Mouse (Mus musculus): ENCODE results near the gene Myl9. TPM values are rescaled to one million over a fixed set of nuclear protein-coding genes. Genes with fewer than 3 reads are reported as not detected.
"Not testable (repeated sequence)": the region's sequence is repeated elsewhere in the genome, so short reads cannot be mapped to it uniquely, and the experiment has no call there.

The Myl9 gene
- polyA plus RNA-seq, 1 experiment, result 100 TPM

- no peaks in the 10 kb centered on the region for H3K4me1 ChIP-seq (ENCODE audit: control insufficient read depth, insufficient read depth, insufficient read length)
- TF ChIP-seq POLR2A (IDR thresholded peaks at IDR 0.05; ENCODE audit: low read depth, low read length), result no peak
- TF ChIP-seq CTCF (IDR thresholded peaks at IDR 0.05; ENCODE audit: extremely low read depth, insufficient read depth, insufficient read length, insufficient replicate concordance), result no peak
- WGBS, result 78% methylated on average over 1 of the region's 1 CpGs
These were observed 13.6 kb downstream of the Myl9 start for GRCm38 (mm10) chr2:156788836-156789235.

GRCm38 (mm10) chr2:156798516-156798915, 23.3 kb downstream of the Myl9 start:
- H3K4me3 ChIP-seq (ENCODE audit: extremely low read depth, insufficient read depth, insufficient read length), result no peak overlapping the region
- TF ChIP-seq CTCF (IDR thresholded peaks at IDR 0.05; ENCODE audit: extremely low read depth, insufficient read depth, insufficient read length, insufficient replicate concordance) (no peak), POLR2A (IDR thresholded peaks at IDR 0.05; ENCODE audit: low read depth, low read length) (no peak)
- H3K27me3 ChIP-seq (ENCODE audit: control insufficient read depth, insufficient read depth, low read length), result no peaks in the 10 kb centered on the region
- H3K36me3 ChIP-seq (ENCODE audit: control insufficient read depth, insufficient read depth, low read length), result no peaks in the 10 kb centered on the region
- DNase-seq (ENCODE audit: low read depth in 1 of 2, low spot score in 2 of 2), result no peak
- no peak overlapping the region for H3K27ac ChIP-seq (ENCODE audit: insufficient read depth, low read length)
- no peaks in the 10 kb centered on the region for H3K4me1 ChIP-seq (ENCODE audit: control insufficient read depth, insufficient read depth, insufficient read length)
- WGBS, result 88% methylated on average over 1 of the region's 1 CpGs

More at GRCm38 (mm10) chr2:156788836-156789235, 13.6 kb downstream of the Myl9 start:
- no peak overlapping the region for H3K4me3 ChIP-seq (ENCODE audit: extremely low read depth, insufficient read depth, insufficient read length)
- no peaks in the 10 kb centered on the region for H3K27me3 ChIP-seq (ENCODE audit: control insufficient read depth, insufficient read depth, low read length)
- no peak for DNase-seq (ENCODE audit: low read depth in 1 of 2, low spot score in 2 of 2)
- H3K36me3 ChIP-seq (ENCODE audit: control insufficient read depth, insufficient read depth, low read length), result no peaks in the 10 kb centered on the region
- H3K27ac ChIP-seq (ENCODE audit: insufficient read depth, low read length), result no peak overlapping the region

- H3K4me3 ChIP-seq (ENCODE audit: extremely low read depth, insufficient read depth, insufficient read length), result no peak overlapping the region
- H3K36me3 ChIP-seq (ENCODE audit: control insufficient read depth, insufficient read depth, low read length), result no peaks in the 10 kb centered on the region
- 84% methylated on average over 4 of the region's 4 CpGs for WGBS
- no peaks in the 10 kb centered on the region for H3K27me3 ChIP-seq (ENCODE audit: control insufficient read depth, insufficient read depth, low read length)
- no peaks in the 10 kb centered on the region for H3K4me1 ChIP-seq (ENCODE audit: control insufficient read depth, insufficient read depth, insufficient read length)
- no peak for DNase-seq (ENCODE audit: low read depth in 1 of 2, low spot score in 2 of 2)
- no peak for TF ChIP-seq CTCF (IDR thresholded peaks at IDR 0.05; ENCODE audit: extremely low read depth, insufficient read depth, insufficient read length, insufficient replicate concordance)
- no peak for TF ChIP-seq POLR2A (IDR thresholded peaks at IDR 0.05; ENCODE audit: low read depth, low read length)
- H3K27ac ChIP-seq (ENCODE audit: insufficient read depth, low read length), result no peak overlapping the region
These were observed 25.8 kb downstream of the Myl9 start for GRCm38 (mm10) chr2:156801045-156801444.

- not testable (repeated sequence) for H3K4me1 ChIP-seq (ENCODE audit: control insufficient read depth, insufficient read depth, insufficient read length); H3K36me3 ChIP-seq (ENCODE audit: control insufficient read depth, insufficient read depth, low read length); DNase-seq (ENCODE audit: low read depth in 1 of 2, low spot score in 2 of 2); H3K27ac ChIP-seq (ENCODE audit: insufficient read depth, low read length); H3K27me3 ChIP-seq (ENCODE audit: control insufficient read depth, insufficient read depth, low read length); H3K4me3 ChIP-seq (ENCODE audit: extremely low read depth, insufficient read depth, insufficient read length)
- WGBS, result 73% methylated on average over 9 of the region's 9 CpGs
These were observed 26.9 kb downstream of the Myl9 start for GRCm38 (mm10) chr2:156802116-156802515.

- DNase-seq (ENCODE audit: low read depth in 1 of 2, low spot score in 2 of 2), result no peak
- TF ChIP-seq CTCF (IDR thresholded peaks at IDR 0.05; ENCODE audit: extremely low read depth, insufficient read depth, insufficient read length, insufficient replicate concordance), result no peak
- no peak for TF ChIP-seq POLR2A (IDR thresholded peaks at IDR 0.05; ENCODE audit: low read depth, low read length)
- Histone ChIP-seq H3K4me1 (ENCODE audit: control insufficient read depth, insufficient read depth, insufficient read length) (no peaks in the 10 kb centered on the region), H3K27ac (ENCODE audit: insufficient read depth, low read length) (no peak overlapping the region), H3K36me3 (ENCODE audit: control insufficient read depth, insufficient read depth, low read length) (no peaks in the 10 kb centered on the region), H3K27me3 (ENCODE audit: control insufficient read depth, insufficient read depth, low read length) (no peaks in the 10 kb centered on the region), H3K4me3 (ENCODE audit: extremely low read depth, insufficient read depth, insufficient read length) (no peak overlapping the region)
- WGBS, result 53% methylated on average over 4 of the region's 4 CpGs
These were observed 28.6 kb downstream of the Myl9 start for GRCm38 (mm10) chr2:156803698-156804372.

GRCm38 (mm10) chr2:156804589-156804988, 29.4 kb downstream of the Myl9 start:
- no peak overlapping the region for H3K4me3 ChIP-seq (ENCODE audit: extremely low read depth, insufficient read depth, insufficient read length)
- H3K27ac ChIP-seq (ENCODE audit: insufficient read depth, low read length), result no peak overlapping the region
- no peaks in the 10 kb centered on the region for H3K27me3 ChIP-seq (ENCODE audit: control insufficient read depth, insufficient read depth, low read length)
- H3K36me3 ChIP-seq (ENCODE audit: control insufficient read depth, insufficient read depth, low read length), result no peaks in the 10 kb centered on the region
- no peaks in the 10 kb centered on the region for H3K4me1 ChIP-seq (ENCODE audit: control insufficient read depth, insufficient read depth, insufficient read length)
- TF ChIP-seq POLR2A (IDR thresholded peaks at IDR 0.05; ENCODE audit: low read depth, low read length) (no peak), CTCF (IDR thresholded peaks at IDR 0.05; ENCODE audit: extremely low read depth, insufficient read depth, insufficient read length, insufficient replicate concordance) (no peak)
- 92% methylated on average over 4 of the region's 4 CpGs for WGBS
- no peak for DNase-seq (ENCODE audit: low read depth in 1 of 2, low spot score in 2 of 2)

GRCm38 (mm10) chr2:156806886-156807285, 31.7 kb downstream of the Myl9 start:
- Histone ChIP-seq H3K4me1 (ENCODE audit: control insufficient read depth, insufficient read depth, insufficient read length) (no peaks in the 10 kb centered on the region), H3K27ac (ENCODE audit: insufficient read depth, low read length) (no peak overlapping the region), H3K4me3 (ENCODE audit: extremely low read depth, insufficient read depth, insufficient read length) (no peak overlapping the region), H3K27me3 (ENCODE audit: control insufficient read depth, insufficient read depth, low read length) (no peaks in the 10 kb centered on the region), H3K36me3 (ENCODE audit: control insufficient read depth, insufficient read depth, low read length) (no peaks in the 10 kb centered on the region)
- no peak for DNase-seq (ENCODE audit: low read depth in 1 of 2, low spot score in 2 of 2)
- TF ChIP-seq CTCF (IDR thresholded peaks at IDR 0.05; ENCODE audit: extremely low read depth, insufficient read depth, insufficient read length, insufficient replicate concordance) (no peak), POLR2A (IDR thresholded peaks at IDR 0.05; ENCODE audit: low read depth, low read length) (no peak)
- 81% methylated on average over 6 of the region's 6 CpGs for WGBS

All from spleen, adult 2 months (tissue).